Mouse (Mus musculus): ENCODE measurements around the gene Olfr705.
"Not testable (repeated sequence)": the region's sequence is repeated elsewhere in the genome, so short reads cannot be mapped to it uniquely, and the experiment has no call there.

Olfr705 gene

DNA sequence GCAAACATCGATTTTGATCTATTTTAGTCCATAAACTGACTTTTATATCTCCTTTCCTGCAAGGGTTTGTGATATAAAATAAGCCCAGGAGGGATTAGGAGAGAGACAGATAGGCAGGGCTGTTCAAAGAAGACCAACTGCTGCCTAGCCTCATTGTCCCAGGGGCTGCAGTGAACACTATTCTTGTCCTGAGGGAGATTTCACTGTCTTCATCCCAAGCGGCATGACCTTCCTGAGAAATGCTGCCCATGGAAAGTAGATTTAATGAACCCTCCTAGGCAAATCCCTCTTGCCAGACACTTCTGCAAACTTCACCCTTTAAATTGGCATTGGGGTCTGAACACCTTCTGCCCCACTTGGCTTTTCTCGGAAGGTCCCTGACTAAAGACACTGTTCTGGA lies at the start of gene Olfr705:
TSS of gene Olfr705 (minus strand) at position 101 of the 400 bp plus-strand sequence.
- DNase-seq (ENCODE audit: low spot score), result no peak

DNA sequence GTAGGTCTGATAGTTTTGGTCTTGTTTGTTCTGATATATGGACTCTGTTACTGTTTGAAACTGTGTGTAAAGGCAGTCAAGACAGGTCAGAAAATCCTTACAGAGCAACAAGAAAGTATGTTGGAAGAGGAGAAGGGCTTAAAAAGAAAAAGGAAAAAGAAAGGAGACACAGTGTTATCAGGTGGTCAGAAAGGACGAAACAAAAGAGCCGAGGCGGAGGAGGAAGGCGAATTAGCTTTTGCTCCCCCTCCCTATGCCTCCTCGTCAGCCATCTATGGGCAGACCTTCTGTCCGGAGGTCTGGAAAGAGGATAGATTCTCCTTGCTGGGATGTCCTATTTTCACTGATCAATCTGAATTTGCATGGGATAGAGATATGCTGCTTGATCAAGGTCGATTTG lies 44.3 kb upstream of the Olfr705 start:
- DNase-seq (ENCODE audit: low spot score), result not testable (repeated sequence)

DNA sequence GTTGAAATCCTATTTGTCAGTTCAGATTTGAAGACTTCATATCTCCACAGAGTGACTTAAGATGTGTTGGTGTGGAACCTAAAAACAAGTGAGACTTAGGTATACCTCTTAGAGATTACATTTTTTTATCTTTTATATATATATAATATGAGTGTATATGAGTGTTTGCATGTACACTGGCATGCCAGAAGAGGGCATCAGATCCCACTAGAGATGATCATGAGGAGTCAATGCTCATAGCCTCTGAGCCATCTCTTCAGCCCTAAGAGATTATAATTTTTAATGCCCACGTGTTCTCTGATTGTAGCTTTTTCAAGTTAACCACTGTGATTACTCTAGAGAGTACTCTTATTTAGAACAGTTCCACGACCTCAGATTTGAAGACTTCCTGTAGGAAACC lies 31.0 kb upstream of the Olfr705 start, which contains the start of gene Olfr1532-ps1:
TSS of gene Olfr1532-ps1 (plus strand) at position 326 of the 400 bp plus-strand sequence.
- DNase-seq (ENCODE audit: low spot score), result no peak

DNA sequence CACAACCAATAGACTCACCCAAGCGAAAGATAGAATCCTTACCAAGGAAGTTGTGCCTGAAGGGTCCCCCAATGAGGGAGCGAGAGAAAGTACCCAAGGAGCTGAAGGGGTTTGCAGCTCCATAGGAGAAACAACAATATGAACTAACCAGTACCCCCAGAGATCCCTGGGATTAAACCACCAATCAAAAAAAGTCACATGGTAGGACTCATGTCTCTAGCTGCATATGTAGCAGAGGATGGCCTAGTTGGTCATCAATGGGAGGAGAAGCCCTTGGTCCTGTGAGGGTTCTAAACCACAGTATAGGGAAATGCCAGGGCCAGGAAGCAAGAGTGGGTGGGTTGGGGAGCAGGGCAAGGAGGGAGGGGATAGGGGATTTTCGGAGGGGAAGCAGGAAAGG lies 24.4 kb upstream of the Olfr705 start, which contains the start of gene Olfr707:
TSS of gene Olfr707 (minus strand) at position 101 of the 400 bp plus-strand sequence.
- not testable (repeated sequence) for DNase-seq (ENCODE audit: low spot score)

DNA sequence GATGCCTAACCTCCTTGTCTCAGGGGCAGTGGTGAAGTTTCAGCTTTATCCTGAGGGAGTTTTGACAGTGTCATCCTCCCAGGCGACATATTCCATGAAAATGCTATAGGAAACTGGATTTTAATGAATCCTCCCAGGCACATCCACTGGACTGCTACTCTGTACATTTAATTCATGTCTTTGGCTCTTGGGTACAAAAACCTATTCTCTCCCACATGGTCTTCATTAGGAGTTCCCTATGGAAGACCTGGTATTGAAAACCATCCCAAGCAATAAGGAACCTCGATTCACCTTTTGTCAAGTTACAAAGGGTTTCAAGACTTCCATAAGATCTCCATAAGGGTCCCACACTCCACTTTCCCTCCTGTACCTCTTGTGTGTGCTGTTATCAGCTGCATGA lies 11.4 kb upstream of the Olfr705 start, which contains the start of gene Olfr706:
TSS of gene Olfr706 (minus strand) at position 101 of the 400 bp plus-strand sequence.
- DNase-seq (ENCODE audit: low spot score), result no peak

DNA sequence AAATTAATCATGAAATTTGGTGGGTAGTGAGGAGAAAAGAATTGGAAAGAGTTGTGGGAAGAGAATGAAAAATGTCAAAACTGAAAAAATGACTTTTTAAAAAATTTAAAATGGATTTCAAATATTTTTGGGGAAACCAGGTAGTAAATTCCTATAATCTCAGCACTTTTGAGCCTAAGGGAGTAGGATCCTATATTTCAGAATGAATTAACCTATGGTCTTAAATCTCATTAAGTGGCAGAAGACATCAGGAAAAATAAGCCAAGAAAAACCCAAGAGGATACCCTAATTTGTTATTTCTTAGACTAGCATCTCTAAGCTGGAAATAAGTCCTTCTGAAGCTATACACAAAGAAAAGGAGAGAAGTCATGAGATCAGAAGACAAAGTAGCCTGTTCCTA lies 13.8 kb downstream of the Olfr705 start, which contains the start of gene Olfr704:
TSS of gene Olfr704 (plus strand) at position 301 of the 400 bp plus-strand sequence.
- DNase-seq (ENCODE audit: low spot score), result no peak

DNA sequence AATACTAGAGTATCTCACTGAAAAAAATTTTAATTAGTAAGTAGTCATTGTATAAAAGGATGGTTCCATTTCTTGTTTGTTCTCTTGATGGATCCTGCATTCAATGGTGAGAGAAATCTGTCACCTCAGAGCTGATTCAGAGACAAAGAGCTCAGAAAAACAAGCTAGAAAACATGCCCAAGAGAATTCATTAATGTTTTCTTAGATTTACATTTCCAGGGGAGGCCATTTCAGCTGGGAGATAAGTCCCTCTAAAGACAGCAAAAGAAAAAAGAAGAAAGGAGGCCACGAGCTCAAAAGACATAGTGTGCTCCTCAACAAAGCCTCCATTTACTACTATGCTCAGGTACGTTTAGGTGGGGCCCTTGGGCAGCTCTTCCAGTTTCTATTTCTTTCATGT lies 33.6 kb downstream of the Olfr705 start, which contains the start of gene Olfr703:
TSS of gene Olfr703 (plus strand) at position 301 of the 400 bp plus-strand sequence.
- no peak for DNase-seq (ENCODE audit: low spot score)

DNA sequence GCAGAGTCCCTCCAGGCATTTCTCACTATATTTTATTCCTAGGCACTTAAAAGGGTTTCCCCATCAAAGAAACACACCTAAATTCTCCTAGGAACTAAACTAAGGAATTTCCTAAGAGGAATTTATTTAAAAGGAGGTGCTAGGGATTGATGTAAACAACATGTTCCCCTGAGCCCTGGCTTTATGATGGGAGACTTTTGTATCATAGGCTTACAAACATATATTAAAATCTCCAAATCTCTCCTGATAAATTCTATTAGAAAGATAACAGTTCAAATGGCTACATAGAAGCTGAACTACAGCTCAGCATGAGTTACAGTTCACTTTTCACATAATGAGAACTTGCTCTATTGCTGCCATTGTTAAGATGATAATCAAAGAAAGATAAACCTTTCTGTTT lies 42.9 kb downstream of the Olfr705 start, which contains the start of gene Olfr702:
TSS of gene Olfr702 (minus strand) at position 101 of the 400 bp plus-strand sequence.
- DNase-seq (ENCODE audit: low spot score), result no peak

Measured in c-Kit-positive CD71-positive TER-119-positive erythroid progenitor cells, embryonic 14.5 days (primary cell).